Mouse (Mus musculus) heart, postnatal 4 days (tissue): ENCODE measurements at regions not wholly inside any gene's neighbourhood (a gene's known extent, or its start where the extent isn't known, plus 50 kb on each side); places are given as distances from the start of the nearest gene placed in this dataset.
A peak's percentile ranks its signal among the peaks of the same experiment; 100 is the strongest.

Source experiments
- DNase-seq: peaks from one replicate; pipeline ENCODE4 v3.0.0; 2021

DNA sequence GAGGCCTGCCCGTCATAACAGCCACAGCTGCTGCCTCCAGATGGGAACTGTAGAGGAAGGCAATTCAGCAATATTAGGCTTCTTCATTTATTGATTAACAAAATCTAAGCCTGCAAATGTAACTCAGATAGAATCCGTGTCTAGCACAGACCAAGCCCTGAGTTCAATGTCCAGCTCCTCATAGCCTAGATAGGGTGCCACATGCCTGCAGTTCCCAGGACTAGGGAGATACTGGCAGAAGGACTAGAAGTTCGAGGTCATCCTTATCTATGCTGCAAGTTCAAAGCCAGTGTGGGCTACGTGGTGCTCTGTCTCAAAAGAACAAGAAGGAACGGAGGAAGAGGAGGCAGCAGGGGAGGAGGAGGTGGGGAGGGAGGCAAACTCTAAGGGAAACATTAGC, 121.2 kb upstream of the Pkdcc start:
- DNase-seq: no peak

DNA sequence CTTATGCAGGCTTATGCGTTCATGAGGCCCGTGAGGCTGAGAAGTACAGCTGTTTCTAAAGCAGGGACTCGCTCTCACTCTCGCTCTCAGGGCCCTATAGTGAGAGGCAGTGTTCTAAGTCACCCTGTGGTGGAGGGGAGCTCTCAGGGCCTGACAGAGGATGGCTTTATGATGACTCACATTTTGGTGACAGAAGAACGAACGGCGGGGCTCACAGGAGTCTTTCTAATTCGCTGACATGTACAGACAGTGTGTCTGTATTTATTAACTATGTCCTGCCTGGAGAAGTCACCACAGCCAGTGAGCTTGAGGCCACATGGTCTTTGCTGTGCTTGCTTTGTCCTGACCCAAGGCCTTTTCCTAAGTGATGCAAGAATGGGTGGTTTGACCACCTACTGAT, 118.6 kb upstream of the Pkdcc start:
- no peak for DNase-seq

DNA sequence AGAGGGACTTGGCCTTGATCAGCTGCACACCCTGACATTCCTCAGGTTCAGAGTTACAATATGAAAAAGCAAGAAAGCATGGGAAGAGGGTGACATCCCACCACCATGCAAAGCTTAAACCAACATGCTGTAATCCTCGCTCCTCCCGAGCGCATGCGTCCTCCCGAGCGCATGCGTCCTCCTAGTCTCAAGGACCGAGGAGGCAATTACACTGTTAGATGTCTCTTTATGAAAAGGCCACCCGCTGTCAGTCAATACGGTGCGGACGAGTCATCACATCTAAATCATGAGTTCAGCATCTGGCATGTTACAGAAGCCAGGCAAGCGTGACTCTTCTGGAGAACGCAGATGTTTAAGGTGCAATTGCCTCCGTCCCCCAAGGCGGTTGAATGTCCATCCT, 117.1 kb upstream of the Pkdcc start:
- DNase-seq: no peak

DNA sequence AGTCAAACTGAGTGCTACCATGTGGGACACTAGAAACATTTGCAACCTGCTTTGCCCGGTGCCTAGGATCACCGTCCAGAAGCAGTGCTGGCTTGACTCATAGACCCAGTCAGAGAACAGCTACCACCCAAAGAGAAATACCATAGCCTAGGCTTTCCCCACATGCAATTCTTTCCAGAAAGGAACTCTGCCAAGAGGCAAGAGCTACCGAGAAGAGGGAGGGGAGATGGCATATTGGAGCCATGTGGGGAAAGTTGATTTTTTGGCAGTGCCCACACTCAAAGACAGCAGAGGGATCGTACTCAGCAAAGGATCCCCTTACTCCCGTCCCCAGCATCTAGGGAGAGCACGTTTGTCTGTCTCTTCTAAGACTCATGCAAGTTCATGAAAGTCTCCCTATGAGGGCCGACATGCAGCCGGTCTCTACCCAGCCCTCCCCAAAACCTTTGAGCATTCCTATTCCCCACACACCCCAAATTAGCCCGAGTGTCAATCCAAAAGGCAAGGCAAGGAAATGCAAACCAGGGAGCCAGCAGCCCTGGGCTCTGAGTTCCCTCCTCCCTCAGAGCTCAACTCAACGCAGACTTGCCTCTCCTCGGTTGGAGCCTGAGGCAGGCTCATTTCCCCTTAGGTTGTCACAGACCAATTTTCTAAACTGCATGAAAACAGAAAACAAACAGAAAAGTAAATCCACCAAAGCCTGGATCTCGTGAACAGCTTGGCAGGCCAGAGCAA, 116.2 kb upstream of the Pkdcc start:
- no peak for DNase-seq

DNA sequence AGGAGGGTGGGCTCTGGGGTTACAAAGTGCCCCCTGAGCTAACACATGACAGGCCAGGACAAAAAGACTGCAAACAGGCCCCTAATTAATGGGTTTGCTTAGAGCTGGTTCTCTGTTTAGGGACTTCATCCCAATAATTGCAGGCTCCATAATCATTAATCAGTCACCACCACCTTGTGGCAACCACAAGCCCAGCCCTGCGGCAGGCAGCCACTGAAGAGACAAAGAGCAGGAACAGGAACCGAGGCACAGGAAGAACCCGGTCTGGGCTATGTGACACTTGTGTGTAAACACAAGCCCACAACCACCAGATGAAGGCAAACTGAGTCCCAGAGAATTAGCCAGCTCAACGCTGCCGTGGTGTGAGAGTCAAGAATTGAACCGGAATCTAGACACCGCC, 114.1 kb upstream of the Pkdcc start:
- DNase-seq: no peak

DNA sequence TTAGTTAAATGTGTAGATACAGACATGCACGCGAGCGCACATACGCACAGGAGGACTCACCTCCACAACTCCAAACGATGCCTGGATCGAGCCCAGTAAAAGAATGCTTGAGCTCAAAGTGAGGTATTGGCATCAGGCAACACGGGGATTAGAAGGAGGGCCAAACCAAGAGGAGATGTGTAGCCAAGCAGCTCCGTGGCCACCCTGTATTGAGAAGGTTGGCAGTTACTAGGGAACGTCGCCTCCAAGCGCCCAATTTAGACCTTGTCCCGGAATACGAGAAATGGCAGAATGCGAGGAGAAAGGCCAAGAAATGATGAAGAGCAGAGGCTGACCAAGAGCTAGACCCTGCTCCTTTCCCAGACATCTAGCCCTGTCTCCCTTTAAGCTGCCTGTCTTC, 113.3 kb upstream of the Pkdcc start:
- no peak for DNase-seq

DNA sequence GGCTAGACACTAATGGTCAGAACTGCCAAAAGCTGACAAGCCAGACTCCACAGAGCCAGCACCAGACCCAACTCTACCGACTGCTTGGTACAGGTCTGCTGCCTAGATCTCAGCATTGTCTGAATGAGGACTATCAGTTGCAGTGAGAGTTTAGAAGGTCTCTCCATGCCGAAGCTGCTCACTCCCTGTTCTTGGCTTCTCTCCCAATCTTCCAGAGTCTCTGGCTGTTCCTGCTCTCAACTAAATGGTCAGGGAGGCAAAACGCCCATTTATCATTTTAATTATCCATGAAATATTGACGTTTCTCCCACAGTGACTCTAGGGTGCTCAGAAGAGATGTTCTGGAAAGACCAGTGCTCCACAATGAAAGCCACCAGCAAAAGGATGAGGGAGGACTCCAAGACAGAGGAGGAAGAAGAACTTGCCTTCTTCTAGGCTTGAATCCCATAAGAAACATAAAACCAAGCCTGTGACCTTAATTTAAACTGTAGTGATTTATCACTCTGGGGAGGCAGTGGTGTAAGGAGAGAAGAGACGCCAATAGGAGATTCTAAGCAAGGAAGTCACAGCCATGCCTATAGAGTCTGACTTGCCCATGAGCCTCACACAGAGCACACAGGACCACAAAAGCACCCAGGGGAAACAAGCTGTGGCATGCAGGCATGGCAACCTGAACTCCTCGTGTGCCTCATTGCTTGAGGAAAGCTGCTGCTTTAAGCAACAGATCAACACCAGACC, 112.2 kb upstream of the Pkdcc start:
- DNase-seq: no peak

DNA sequence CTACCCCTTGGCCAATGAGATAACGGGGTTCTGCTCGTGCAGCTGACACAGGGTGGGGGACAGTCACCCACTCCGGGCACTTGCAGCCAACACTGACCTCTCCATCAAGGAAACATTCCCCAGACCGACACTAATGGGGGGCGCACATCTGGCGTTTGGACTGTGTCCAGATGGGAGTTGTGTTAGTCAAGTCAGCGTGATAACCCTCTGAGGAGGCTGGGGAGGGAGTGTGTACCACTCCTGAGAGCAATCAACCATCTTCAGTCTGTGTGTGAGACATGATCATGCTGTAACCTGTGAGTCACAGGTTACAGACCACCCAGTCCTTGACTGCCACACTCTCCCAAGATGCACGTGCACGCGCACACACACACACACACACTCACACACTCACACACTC, 106.9 kb upstream of the Pkdcc start:
- DNase-seq: peak; percentile 46

DNA sequence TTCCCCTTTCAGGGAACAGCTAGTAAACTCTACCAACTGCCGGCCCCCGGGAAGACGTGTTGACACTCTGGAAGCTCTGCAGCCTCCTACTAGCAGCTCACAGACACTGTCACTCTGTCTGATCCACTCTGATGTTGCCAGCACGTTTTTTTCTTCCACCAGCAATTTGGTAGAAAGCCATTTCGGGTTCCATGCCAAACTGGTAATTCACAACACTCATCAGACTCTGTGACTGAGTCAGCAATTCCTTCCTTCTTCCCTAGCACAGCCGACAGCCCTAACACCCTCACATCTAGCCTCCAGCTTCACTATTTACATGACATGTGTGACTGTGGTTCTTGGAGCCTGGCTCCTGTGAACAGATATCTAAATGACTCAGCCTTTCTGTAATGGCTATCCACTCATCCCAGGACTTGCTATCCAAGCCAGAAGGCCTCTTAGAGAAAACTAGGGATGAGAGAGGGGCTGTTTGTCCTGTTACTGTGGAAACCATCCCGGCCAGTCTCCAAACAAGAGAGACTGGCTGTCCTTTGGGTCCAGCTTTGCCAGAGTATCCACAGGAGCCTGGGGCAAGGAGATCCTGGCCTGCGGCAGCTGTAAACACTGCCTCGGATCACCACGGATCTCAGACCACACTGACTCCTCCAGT, 105.2 kb upstream of the Pkdcc start:
- DNase-seq: peak; percentile 70

DNA sequence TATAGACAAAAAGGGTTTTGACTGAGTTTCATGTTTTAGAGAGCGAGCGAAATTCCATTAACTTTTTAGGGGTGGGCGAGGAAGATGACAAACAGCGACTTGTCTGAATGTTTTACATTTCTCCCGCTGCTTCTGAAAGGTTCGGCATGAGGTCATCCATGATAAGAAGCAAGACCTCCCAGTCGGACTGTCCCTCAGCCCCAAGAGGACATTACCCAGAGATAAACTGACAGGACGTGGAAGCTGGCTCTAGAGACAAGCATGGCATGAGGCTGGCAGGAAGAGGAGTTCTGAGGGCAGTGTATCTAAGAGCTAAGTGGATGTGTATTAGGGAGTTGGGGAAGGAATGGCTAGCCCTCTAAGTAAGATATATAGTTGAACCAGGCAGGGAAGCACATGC, 104.5 kb upstream of the Pkdcc start:
- DNase-seq: no peak

DNA sequence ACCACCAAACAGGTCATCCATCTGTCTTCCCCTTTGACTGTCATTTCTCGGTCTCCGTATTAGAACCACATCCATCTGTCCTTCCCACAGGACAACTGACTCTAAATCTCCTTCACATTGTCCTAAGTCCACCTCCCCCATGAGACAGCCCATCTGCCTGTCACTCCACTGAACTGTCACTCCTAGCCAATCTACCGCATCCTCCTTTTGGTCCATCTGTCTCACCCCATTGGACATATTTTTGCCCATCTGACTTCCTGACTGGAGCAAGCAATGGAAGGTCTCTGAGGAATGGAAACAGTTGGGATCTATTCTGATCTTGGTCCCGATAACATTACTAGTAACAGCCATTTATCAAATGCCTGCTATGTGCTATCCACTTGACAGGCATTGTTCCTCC, 99.9 kb upstream of the Pkdcc start:
- no peak for DNase-seq

DNA sequence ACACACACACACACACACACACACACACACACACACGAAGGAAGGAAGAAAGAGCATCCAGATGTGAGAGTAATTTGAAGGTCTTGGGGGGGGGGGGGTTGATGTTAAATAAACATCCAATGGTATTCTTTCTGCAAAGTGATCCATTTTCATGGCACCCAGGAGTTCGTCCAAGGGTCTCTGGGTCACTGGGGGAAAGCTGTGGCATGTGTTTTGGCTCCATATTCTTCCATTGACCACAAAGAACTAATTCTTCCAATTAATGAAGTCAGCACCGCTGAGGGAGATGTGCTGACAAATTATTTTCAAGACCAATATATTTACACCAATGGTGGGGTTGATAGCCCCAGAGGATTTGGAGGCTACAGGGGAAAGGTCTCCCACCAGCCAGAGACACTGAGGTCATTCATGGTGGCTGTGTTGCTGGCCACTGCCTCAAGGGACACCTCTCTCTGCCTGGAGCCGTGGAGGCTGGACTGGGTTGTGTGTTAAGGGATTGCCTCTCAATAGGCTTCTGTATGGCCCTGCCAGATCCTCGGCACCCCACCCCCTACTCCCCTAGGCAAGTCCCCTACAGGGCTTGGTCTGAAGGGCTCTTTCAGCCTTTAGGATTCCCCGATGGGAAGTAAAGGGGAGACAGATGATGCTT, 99.1 kb upstream of the Pkdcc start:
- no peak for DNase-seq

DNA sequence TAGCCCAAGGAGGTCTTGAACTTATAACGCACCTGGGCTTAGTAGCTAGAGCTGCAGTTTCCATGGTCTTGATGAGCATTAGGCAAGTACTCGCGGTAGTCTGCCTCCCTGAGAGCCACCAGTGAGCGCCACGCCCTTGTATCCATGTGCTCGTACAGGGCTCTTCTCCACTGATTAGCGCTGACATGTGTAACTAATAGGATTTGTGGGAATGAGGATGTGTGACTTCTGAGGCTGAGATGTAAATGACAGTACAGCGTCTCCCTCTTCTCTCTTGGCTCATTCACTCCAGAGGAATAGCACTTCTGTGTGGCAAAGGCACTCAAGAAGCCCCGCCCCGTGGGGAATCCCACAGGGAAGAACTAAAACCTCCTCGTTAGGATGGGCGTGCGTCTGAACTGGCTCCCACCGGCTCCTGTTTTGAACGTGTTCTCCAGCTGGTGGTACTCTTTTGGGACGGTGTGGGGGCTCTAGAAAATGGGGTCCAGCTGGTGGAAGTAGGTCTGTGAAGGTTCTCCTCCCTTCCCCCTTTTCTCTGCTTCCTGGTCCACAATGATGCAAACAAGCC, 94.3 kb upstream of the Pkdcc start:
- no peak for DNase-seq

DNA sequence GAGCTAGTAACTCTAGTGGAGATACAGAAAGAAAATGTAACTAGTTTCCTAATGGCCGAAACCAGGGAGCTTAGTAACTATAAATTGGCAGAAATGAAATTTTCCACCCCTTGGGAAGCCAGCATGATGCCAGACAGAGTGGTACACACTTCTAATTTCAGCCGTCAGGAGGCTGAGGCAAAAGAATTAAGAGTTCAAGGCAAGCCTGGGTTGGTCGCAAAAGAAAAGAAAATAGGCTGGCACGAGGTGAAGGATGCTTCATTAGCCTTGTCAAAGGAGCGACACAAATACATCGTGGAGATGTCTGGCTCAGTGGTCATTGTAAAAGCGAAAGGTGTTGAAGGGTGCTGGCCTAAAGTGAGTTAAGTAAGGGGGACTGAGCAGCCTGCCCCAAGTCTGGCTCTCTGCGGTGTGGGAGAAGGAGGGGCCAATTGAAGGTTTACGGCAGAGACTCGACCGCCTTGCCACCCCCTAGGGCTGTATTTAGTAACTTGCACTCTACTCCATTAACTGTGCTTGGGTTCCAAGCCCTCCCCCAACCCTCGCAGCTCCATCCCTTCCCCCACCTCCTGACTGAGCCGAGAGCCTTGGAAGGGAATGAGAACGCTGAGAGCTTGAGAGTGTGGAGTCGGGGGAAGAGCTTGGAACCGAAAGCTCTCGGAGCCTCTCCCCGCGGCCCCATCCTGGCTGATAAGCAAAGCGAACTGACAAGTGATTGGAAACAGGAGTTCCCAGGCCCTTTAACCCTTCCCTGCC, 92.4 kb upstream of the Pkdcc start:
- DNase-seq: peak; percentile 82

DNA sequence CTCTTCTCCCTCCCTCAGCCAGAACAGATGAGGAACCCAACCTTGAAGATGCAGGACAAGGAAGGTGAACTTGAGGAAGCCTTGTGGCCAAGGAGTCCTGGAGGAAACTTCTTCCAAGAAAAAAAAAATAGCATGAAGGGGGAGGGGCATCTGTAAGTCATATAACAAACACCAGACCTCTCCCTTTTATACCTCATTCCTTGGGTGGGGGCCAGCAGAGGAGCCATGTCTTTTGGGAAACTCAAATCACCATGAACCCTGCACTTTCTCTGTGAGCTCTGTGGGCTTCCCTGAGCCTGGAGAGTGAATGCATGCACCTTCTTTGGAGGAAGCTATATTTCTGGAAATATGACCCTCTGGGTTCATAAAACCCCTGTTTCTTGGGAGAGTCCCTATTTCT, 90.0 kb upstream of the Pkdcc start:
- peak; percentile 27 for DNase-seq

DNA sequence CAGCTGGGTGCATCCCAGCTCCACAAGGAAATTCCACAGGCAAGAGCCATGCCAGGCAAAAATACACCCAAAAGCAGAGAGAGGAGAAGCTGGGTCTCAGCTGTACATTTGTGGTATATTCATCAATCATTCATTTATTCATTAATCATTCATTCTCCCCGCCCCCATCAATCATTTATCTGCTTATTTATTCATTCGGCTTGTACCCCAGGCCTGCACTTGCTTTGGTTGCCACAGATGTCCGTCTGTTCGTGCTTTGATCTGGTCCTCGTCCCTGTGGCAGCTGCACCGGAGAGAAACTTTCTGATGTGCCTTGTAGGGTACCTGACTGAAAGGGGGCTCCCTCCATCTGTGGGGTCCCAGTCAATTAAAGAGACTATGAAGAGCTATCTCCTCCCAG, 87.2 kb upstream of the Pkdcc start:
- no peak for DNase-seq

DNA sequence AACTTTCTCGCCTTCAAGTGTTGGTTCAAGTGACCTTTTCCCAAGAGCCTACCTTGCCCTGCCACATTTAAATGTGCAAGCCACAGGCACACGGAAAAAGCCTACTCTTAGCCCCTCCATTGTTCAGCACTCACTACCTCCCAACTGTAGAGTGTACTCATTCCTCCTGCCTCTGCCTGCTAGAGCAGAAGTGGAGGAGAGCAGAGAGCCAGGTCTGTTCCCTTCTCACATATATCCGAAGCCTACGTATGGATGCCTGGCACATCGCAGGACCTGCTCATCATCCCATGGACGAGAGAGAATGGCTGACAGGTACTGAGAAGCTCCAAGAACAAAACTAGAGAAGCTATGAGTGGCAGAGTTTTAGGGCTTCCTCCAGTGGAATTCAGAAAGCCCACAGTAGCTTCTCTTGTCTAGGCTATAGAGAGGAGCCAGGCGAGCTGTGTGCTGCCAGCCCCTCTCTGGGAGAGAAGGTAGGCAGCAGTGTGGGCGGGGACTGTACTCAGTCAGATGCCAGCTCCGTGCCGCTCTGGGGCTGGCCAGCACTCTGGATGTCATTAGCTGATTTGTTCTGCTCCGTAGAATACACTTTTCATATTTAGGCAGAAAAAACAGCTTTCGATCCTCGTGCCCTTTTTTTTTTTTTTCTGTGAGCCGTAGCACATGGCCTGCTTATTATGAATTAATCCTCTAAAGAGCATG, 86.1 kb upstream of the Pkdcc start:
- peak; percentile 37 for DNase-seq

DNA sequence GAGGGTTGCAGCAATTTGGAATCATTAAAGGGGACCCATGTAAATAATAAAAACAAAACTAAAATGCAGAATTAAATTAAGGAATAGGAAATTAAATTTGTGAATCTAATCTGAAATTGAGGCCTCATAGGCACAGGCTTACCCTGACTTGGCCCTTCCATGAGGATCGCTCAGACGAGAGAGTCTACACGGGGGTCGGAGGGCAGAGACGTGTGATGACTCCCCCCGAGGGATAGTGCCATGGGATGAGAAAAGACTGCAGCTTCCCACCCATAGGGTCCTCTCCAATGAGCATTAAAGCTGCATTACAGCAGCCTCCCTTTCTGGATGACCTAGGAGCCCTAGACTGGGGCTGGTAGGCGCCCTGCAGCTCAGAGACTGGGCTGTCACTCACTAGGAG, 85.4 kb upstream of the Pkdcc start:
- no peak for DNase-seq

DNA sequence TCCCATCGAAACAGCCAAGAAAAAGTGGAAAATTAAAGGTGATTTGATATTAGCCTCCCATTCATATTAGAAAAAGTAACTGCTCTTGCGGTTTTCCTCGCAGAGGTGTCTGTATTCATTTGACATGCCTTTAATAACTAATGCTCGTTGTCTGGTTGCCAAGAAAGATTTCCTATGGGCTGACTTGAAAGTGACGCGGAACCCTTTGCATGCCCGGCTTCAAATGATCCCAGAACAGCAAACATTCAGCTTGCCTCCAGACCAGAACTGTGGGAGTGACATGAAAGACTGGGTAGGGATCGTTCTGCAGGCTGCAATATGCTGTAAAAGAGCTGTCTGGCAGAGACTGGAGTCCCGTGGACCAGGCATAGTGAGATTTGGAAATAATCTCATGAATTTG, 81.9 kb upstream of the Pkdcc start:
- DNase-seq: no peak

DNA sequence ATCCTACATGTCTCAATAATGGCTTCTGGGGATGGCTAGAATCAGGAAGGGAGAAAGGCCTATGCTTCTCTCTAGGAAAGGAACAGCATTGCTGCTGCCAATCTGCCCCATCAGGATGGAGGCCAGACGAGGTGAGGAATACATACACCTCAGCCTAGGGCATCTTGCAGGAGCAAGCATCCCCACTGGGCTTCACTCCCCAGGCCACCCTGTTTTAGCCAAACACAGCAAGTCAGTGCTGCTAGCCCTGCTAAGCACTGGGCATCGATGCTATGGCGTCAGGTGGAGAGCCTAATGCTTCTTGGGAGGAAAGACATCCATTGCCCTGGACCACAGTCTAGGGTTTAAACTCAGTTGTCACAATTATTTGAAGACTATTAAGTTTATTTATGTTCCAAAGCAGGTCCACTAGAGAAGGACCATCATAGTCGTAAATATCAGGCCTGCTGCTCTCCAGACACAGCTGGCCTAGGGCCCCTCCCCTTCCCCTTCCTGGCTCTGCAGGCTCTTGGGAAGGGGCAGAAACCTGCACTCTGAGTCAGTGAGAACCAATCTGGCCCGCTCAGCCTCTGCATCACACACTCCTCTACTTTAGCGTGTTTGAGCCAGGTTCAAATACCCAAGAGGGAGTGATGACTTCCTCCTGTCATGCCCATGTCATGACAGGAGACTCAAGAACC, 79.5 kb upstream of the Pkdcc start:
- DNase-seq: no peak

DNA sequence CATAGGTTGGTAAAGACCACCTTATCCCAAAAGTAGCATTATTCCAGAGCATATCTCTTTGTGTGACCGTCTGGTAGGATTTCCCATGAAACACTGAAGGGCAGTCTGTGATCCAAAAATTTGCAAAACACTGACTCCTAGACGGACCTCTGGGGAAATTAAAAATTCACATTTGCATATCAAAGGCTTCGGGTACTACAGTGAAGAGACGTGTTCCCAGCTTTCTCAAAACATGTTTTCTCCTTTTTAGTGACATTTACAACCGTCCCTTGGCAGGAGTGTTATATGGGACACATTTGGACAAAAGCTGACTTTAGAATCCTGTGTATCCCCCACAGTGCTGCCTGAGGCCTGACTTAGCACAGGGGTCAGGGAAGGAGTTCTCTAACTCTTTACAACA, 78.8 kb upstream of the Pkdcc start:
- DNase-seq: no peak
